Mouse (Mus musculus): ENCODE data around the gene Pan2. TPM values are rescaled to one million over a fixed set of nuclear protein-coding genes. Genes with fewer than 3 reads are reported as not detected.
A peak's percentile ranks its signal among the peaks of the same experiment; 100 is the strongest.

Gene Pan2
- total and polyA plus RNA-seq, 3 experiments, result 10.6 to 18.5 (median 11.0) TPM

- TF ChIP-seq CTCF (conservative IDR thresholded peaks at IDR 0.05 in 1 of 2, IDR thresholded peaks at IDR 0.05 in 1 of 2; ENCODE audit: low read depth in 2 of 2, low read length in 2 of 2) (no peak), TBP (conservative IDR thresholded peaks at IDR 0.05; ENCODE audit: low read depth, low read length) (no peak), JUND (conservative IDR thresholded peaks at IDR 0.05; ENCODE audit: low read depth, low read length) (peak; percentile 51; the same call in 1 of the 2 replicates), KAT2A (IDR thresholded peaks at IDR 0.05; ENCODE audit: insufficient replicate concordance, low read length) (no peak), USF2 (conservative IDR thresholded peaks at IDR 0.05; ENCODE audit: low read depth, low read length) (no peak), CHD2 (IDR thresholded peaks at IDR 0.05; ENCODE audit: low read length) (peak; percentile 55; the same call in 1 of the 2 replicates), EP300 (IDR thresholded peaks at IDR 0.05; ENCODE audit: low read length) (peak; percentile 64), RCOR1 (conservative IDR thresholded peaks at IDR 0.05; ENCODE audit: low read depth, low read length) (0 out of 2 replicates have a peak, but pooled peaks have one; percentile 48), ZC3H11A (IDR thresholded peaks at IDR 0.05; ENCODE audit: low read depth, low read length) (no peak), HCFC1 (IDR thresholded peaks at IDR 0.05; ENCODE audit: low read depth, low read length) (peak; percentile 27; the same call in 1 of the 2 replicates), BHLHE40 (IDR thresholded peaks at IDR 0.05; ENCODE audit: low read depth, low read length) (peak; percentile 91), ZMIZ1 (IDR thresholded peaks at IDR 0.05; ENCODE audit: low read depth, low read length) (no peak), JUN (IDR thresholded peaks at IDR 0.05; ENCODE audit: insufficient read depth, low read depth, low read length) (peak; percentile 59), UBTF (IDR thresholded peaks at IDR 0.05; ENCODE audit: low read depth, low read length) (no peak), NELFE (IDR thresholded peaks at IDR 0.05; ENCODE audit: low read depth, low read length) (no peak), PAX5 (IDR thresholded peaks at IDR 0.05; ENCODE audit: low read length) (no peak), ETS1 (conservative IDR thresholded peaks at IDR 0.05; ENCODE audit: low read depth, low read length) (peak; percentile 94)
Measured at GRCm38 (mm10) chr10:128256328-128256727, 46.8 kb upstream of the Pan2 start (continued).

DNA sequence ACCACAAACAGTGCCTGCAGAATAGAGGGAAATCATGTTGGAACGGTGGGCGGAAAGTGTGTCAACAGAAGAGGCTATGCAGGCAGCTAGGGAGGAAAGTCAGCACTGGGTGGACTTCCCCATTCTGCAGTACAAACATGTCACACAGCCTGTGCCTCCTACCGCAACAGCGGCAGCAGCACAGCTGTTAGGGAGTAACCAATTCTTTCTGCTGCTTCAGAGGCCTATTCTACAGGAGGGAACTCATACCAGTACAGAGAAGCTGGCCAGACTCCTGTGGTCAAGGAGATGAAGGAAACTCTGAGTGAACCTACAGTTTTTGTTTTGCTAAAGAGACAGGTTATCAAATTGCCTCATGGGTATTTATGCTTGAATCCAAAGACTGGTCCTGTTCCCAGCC lies 44.2 kb upstream of the Pan2 start:
- H3K4me3 ChIP-seq (replicated peaks in 1 of 3; ENCODE audit: low read depth in 2 of 3, low read length in 2 of 3, poor library complexity in 1 of 3), result no peak overlapping the region
- no peaks in the 10 kb centered on the region for H3K27me3 ChIP-seq (replicated peaks)
- peak overlapping the region; percentile 97 for H3K27ac ChIP-seq (ENCODE audit: insufficient read depth, low read depth)
- H3K9me3 ChIP-seq (replicated peaks; ENCODE audit: low read length), result no peaks in the 10 kb centered on the region
- dilution Hi-C loops (cut with MboI; ENCODE audit: extremely low pct_ligation_motif_present, extremely low pct_unique_long_range_greater_than_20kb, low sequenced_read_pairs) (no loop called here), in situ Hi-C loops (cut with MboI; ENCODE audit: low pct_ligation_motif_present, low pct_unique_long_range_greater_than_20kb, low sequenced_read_pairs) (no loop called here)
- peaks cover 33 to 69% of the 10 kb centered on the region in 2 experiments for H3K4me1 ChIP-seq (ENCODE audit: control insufficient read depth in 1 of 2, insufficient read depth in 2 of 2)
- peak; percentile 90 for DNase-seq (ENCODE audit: extremely low read depth)
- peak overlapping the region; percentile 53 for H3K9ac ChIP-seq (ENCODE audit: insufficient read depth, low read depth)
- no peaks in the 10 kb centered on the region for H3K79me2 ChIP-seq (replicated peaks; ENCODE audit: control insufficient read depth, extremely low read depth, insufficient read depth, poor library complexity, severe bottlenecking)
- H3K36me3 ChIP-seq (replicated peaks in 1 of 2; ENCODE audit: control insufficient read depth in 1 of 2, insufficient read depth in 1 of 2, low read length in 1 of 2), result peaks cover 0 to 8% of the 10 kb centered on the region in 2 experiments
- H3K4me2 ChIP-seq (ENCODE audit: insufficient read depth, low read depth, poor library complexity, severe bottlenecking), result peak overlapping the region; percentile 58
- TF ChIP-seq SMC3 (IDR thresholded peaks at IDR 0.05; ENCODE audit: low read depth, low read length) (no peak), EP300 (IDR thresholded peaks at IDR 0.05; ENCODE audit: low read length) (peak; percentile 84), POLR2AphosphoS2 (IDR thresholded peaks at IDR 0.05; ENCODE audit: low read depth, low read length) (no peak), JUN (IDR thresholded peaks at IDR 0.05; ENCODE audit: insufficient read depth, low read depth, low read length) (peak; percentile 73; the same call in 1 of the 2 replicates), ELF1 (IDR thresholded peaks at IDR 0.05; ENCODE audit: low read depth, low read length) (peak; percentile 58), USF1 (IDR thresholded peaks at IDR 0.05; ENCODE audit: low read depth, low read length) (no peak), SIN3A (IDR thresholded peaks at IDR 0.05; ENCODE audit: low read length) (peak; percentile 83; the same call in 1 of the 2 replicates), MAFK (IDR thresholded peaks at IDR 0.05; ENCODE audit: insufficient replicate concordance, low read length) (no peak), E2F4 (IDR thresholded peaks at IDR 0.05; ENCODE audit: insufficient replicate concordance, low read depth, low read length) (no peak), MAX (IDR thresholded peaks at IDR 0.05; ENCODE audit: low read length) (peak; percentile 18; the same call in 1 of the 2 replicates), BHLHE40 (IDR thresholded peaks at IDR 0.05; ENCODE audit: low read depth, low read length) (peak; percentile 83), ZKSCAN1 (IDR thresholded peaks at IDR 0.05; ENCODE audit: borderline replicate concordance, low read depth, low read length) (no peak), CHD2 (IDR thresholded peaks at IDR 0.05; ENCODE audit: low read length) (no peak), HCFC1 (IDR thresholded peaks at IDR 0.05; ENCODE audit: low read depth, low read length) (no peak), JUND (conservative IDR thresholded peaks at IDR 0.05; ENCODE audit: low read depth, low read length) (peak; percentile 85), UBTF (IDR thresholded peaks at IDR 0.05; ENCODE audit: low read depth, low read length) (0 out of 2 replicates have a peak, but pooled peaks have one; percentile 53), PAX5 (IDR thresholded peaks at IDR 0.05; ENCODE audit: low read length) (no peak), ZC3H11A (IDR thresholded peaks at IDR 0.05; ENCODE audit: low read depth, low read length) (no peak), NELFE (IDR thresholded peaks at IDR 0.05; ENCODE audit: low read depth, low read length) (no peak), KAT2A (IDR thresholded peaks at IDR 0.05; ENCODE audit: insufficient replicate concordance, low read length) (no peak), CTCF (conservative IDR thresholded peaks at IDR 0.05 in 1 of 2, IDR thresholded peaks at IDR 0.05 in 1 of 2; ENCODE audit: low read depth in 2 of 2, low read length in 2 of 2) (no peak), CHD1 (IDR thresholded peaks at IDR 0.05; ENCODE audit: low read depth, low read length) (no peak), MEF2A (IDR thresholded peaks at IDR 0.05; ENCODE audit: borderline replicate concordance, low read depth, low read length) (peak; percentile 73; the same call in 1 of the 2 replicates), MAZ (IDR thresholded peaks at IDR 0.05; ENCODE audit: low read depth, low read length) (no peak), POLR2A (IDR thresholded peaks at IDR 0.05; ENCODE audit: low read depth, low read length) (peak; percentile 57), ZNF384 (IDR thresholded peaks at IDR 0.05; ENCODE audit: low read depth, low read length) (no peak; the same call in 1 of the 2 replicates), NRF1 (IDR thresholded peaks at IDR 0.05; ENCODE audit: low read depth, low read length) (no peak), ETS1 (conservative IDR thresholded peaks at IDR 0.05; ENCODE audit: low read depth, low read length) (peak; percentile 96), IRF4 (IDR thresholded peaks at IDR 0.05; ENCODE audit: low read depth, low read length) (peak; percentile 92), MXI1 (IDR thresholded peaks at IDR 0.05; ENCODE audit: low read depth, low read length) (no peak; the same call in 1 of the 2 replicates), TBP (conservative IDR thresholded peaks at IDR 0.05; ENCODE audit: low read depth, low read length) (peak; percentile 81)

All from CH12.LX (cell line).